In the genomic region with DNA sequence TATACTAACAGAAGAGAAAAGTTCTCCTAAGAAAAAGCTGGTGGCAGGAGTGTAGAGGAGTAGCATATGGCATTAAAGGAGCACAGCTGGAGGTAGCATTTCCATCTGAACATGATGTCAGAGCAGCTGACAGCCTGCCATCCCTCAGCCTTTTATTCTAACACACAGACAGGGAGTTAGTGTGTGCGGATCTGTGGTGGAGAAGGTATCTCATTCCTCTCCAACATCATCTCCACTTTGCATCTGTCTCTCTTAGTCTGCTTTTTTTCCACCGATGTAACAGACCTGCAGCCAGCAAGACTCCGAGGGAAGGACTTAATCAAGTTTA, we compare ENCODE assay signal across 8 mouse cellular contexts. TPM values are rescaled to one million over a fixed set of nuclear protein-coding genes. Genes with fewer than 3 reads are reported as not detected.
DNase-seq lines count a peak whose midpoint lies in the region; ATAC-seq and TF ChIP-seq lines count a peak whose summit lies in the region.

No protein-coding gene starts in this region.

- no peak for DNase-seq in heart, adult 8-10 months (ENCODE audit: low spot score)
- DNase-seq in MEL (ENCODE audit: low read depth, low spot score) = peak; percentile 35
- DNase-seq in limb, embryonic 11.5 days (ENCODE audit: low spot score) = no peak
- peak; percentile 80 for DNase-seq in retina, postnatal 1 day
- no peak for DNase-seq in thymus, postnatal 4 days
- DNase-seq in kidney, adult 2 months = no peak

- H3K27ac ChIP-seq in heart, embryonic 14.5 days (replicated peaks in 1 of 2; ENCODE audit: control insufficient read depth in 1 of 2, insufficient read depth in 1 of 2, low read depth in 2 of 2, low read length in 2 of 2) = no peak overlapping the region
- H3K27ac ChIP-seq in MEL (ENCODE audit: control insufficient read depth, low read depth, low read length) = peak overlapping the region; percentile 87
- peak overlapping the region; percentile 45; the same call in 1 of the 2 replicates for H3K27ac ChIP-seq in embryonic fibroblast, embryonic 13.5 days (ENCODE audit: insufficient read depth, low read length)
- H3K27ac ChIP-seq in limb, embryonic 11.5 days (replicated peaks; ENCODE audit: low read depth, low read length) = no peak overlapping the region
- H3K27ac ChIP-seq in kidney, adult 2 months (ENCODE audit: insufficient read depth, low read depth, low read length) = no peak overlapping the region

- no peak overlapping the region for H3K9ac ChIP-seq in heart, embryonic 14.5 days (ENCODE audit: low read length)
- H3K9ac ChIP-seq in MEL (ENCODE audit: control insufficient read depth, low read depth, low read length, poor library complexity, severe bottlenecking) = peak overlapping the region; percentile 90
- no peak overlapping the region for H3K9ac ChIP-seq in limb, embryonic 11.5 days (ENCODE audit: low read length)

- 32% methylated on average over 3 of the region's 3 CpGs for WGBS in heart, embryonic 14.5 days
- 30% methylated on average over 3 of the region's 3 CpGs for WGBS in limb, embryonic 11.5 days
- WGBS in kidney, adult 2 months = 75% methylated on average over 3 of the region's 3 CpGs

- TF ChIP-seq RAD21 in MEL (IDR thresholded peaks at IDR 0.05; ENCODE audit: low read depth, low read length) = no peak

- TF ChIP-seq POLR2A in MEL (IDR thresholded peaks at IDR 0.05; ENCODE audit: control insufficient read depth in 1 of 2, insufficient read depth in 1 of 2, low read depth in 1 of 2, low read length in 2 of 2, poor library complexity in 1 of 2) = no peak
- TF ChIP-seq POLR2A in embryonic fibroblast, embryonic 13.5 days (IDR thresholded peaks at IDR 0.05; ENCODE audit: low read depth, low read length) = no peak
- no peak for TF ChIP-seq POLR2A in kidney, adult 2 months (IDR thresholded peaks at IDR 0.05; ENCODE audit: low read depth, low read length)

- no peak for TF ChIP-seq EP300 in MEL (IDR thresholded peaks at IDR 0.05; ENCODE audit: low read depth in 1 of 2, low read length in 2 of 2)

- peaks cover 26% of the 10 kb centered on the region for H3K79me2 ChIP-seq in MEL (ENCODE audit: control insufficient read depth, insufficient read depth, low read length, poor library complexity)

- H3K4me3 ChIP-seq in heart, embryonic 14.5 days (ENCODE audit: control insufficient read depth in 1 of 2, insufficient read depth in 1 of 2, low read depth in 1 of 2, low read length in 2 of 2) = no peak overlapping the region
- peak overlapping the region; percentile 89 to 99; a peak in 2 of 4 replicates for H3K4me3 ChIP-seq in MEL (ENCODE audit: control insufficient read depth in 1 of 2, insufficient read depth in 1 of 2, low read depth in 2 of 2, low read length in 2 of 2)
- peak overlapping the region; percentile 72; the same call in 1 of the 2 replicates for H3K4me3 ChIP-seq in embryonic fibroblast, embryonic 13.5 days (ENCODE audit: insufficient read depth, low read length)
- H3K4me3 ChIP-seq in limb, embryonic 11.5 days (ENCODE audit: low read depth, low read length) = no peak overlapping the region
- no peak overlapping the region for H3K4me3 ChIP-seq in kidney, adult 2 months (ENCODE audit: insufficient read depth, low read depth, low read length)

- no peaks in the 10 kb centered on the region for H3K9me3 ChIP-seq in heart, embryonic 14.5 days (ENCODE audit: control insufficient read depth, low read length)
- H3K9me3 ChIP-seq in MEL (replicated peaks; ENCODE audit: insufficient read depth, low read length) = no peaks in the 10 kb centered on the region
- no peaks in the 10 kb centered on the region for H3K9me3 ChIP-seq in limb, embryonic 11.5 days (ENCODE audit: control insufficient read depth, low read length)

- no peaks in the 10 kb centered on the region for H3K27me3 ChIP-seq in heart, embryonic 14.5 days (ENCODE audit: control insufficient read depth, insufficient read depth, low read length)
- H3K27me3 ChIP-seq in MEL (ENCODE audit: control insufficient read depth in 1 of 2, insufficient read depth in 2 of 2, low read length in 2 of 2) = no peaks in the 10 kb centered on the region
- no peaks in the 10 kb centered on the region for H3K27me3 ChIP-seq in limb, embryonic 11.5 days (ENCODE audit: control insufficient read depth, insufficient read depth, low read length)
- H3K27me3 ChIP-seq in kidney, adult 2 months (replicated peaks; ENCODE audit: control insufficient read depth, insufficient read depth, low read length) = no peaks in the 10 kb centered on the region

- peaks cover 19% of the 10 kb centered on the region for H3K36me3 ChIP-seq in heart, embryonic 14.5 days (ENCODE audit: control insufficient read depth, insufficient read depth, low read length)
- peaks cover 4 to 27% of the 10 kb centered on the region in 2 experiments; a peak in 3 of 4 replicates for H3K36me3 ChIP-seq in MEL (ENCODE audit: control insufficient read depth in 1 of 2, insufficient read depth in 2 of 2, low read length in 2 of 2)
- peaks cover 6% of the 10 kb centered on the region for H3K36me3 ChIP-seq in limb, embryonic 11.5 days (ENCODE audit: control insufficient read depth, insufficient read depth, low read length)
- peaks cover 10% of the 10 kb centered on the region for H3K36me3 ChIP-seq in kidney, adult 2 months (ENCODE audit: control insufficient read depth, insufficient read depth, low read length)

- H3K4me2 ChIP-seq in heart, embryonic 14.5 days (ENCODE audit: low read length) = peak overlapping the region; percentile 89
- H3K4me2 ChIP-seq in limb, embryonic 11.5 days (ENCODE audit: low read depth, severe bottlenecking) = 0 out of 2 replicates have a peak overlapping the region, but pooled peaks have one; percentile 8

- ATAC-seq in heart, embryonic 14.5 days (ENCODE audit: insufficient number of reproducible peaks, insufficient read depth, low FRiP score, low read depth) = no peak
- no peak for ATAC-seq in limb, embryonic 11.5 days (ENCODE audit: insufficient number of reproducible peaks, low FRiP score, low TSS enrichment, low read depth)

- H3K4me1 ChIP-seq in heart, embryonic 14.5 days (ENCODE audit: control insufficient read depth in 2 of 2, insufficient read depth in 2 of 2, low read length in 2 of 2) = peaks cover 5 to 28% of the 10 kb centered on the region in 2 experiments
- H3K4me1 ChIP-seq in MEL (ENCODE audit: control insufficient read depth in 1 of 2, insufficient read depth in 2 of 2, low read length in 2 of 2) = peaks cover 6 to 21% of the 10 kb centered on the region in 2 experiments
- H3K4me1 ChIP-seq in embryonic fibroblast, embryonic 13.5 days (ENCODE audit: control insufficient read depth, insufficient read depth, low read length) = peaks cover 6% of the 10 kb centered on the region
- peaks cover 25% of the 10 kb centered on the region for H3K4me1 ChIP-seq in limb, embryonic 11.5 days (ENCODE audit: control insufficient read depth, insufficient read depth, low read length)
- peaks cover 11% of the 10 kb centered on the region for H3K4me1 ChIP-seq in kidney, adult 2 months (ENCODE audit: control insufficient read depth, insufficient read depth, low read length)

- no peak for TF ChIP-seq CTCF in MEL (IDR thresholded peaks at IDR 0.05 in 2 of 3, conservative IDR thresholded peaks at IDR 0.05 in 1 of 3; ENCODE audit: control insufficient read depth in 1 of 3, insufficient read depth in 1 of 3, low read depth in 2 of 3, low read length in 3 of 3, poor library complexity in 1 of 3, severe bottlenecking in 1 of 3)
- TF ChIP-seq CTCF in embryonic fibroblast, embryonic 13.5 days (IDR thresholded peaks at IDR 0.05; ENCODE audit: borderline replicate concordance, insufficient read depth, low read length) = no peak
- TF ChIP-seq CTCF in kidney, adult 2 months (conservative IDR thresholded peaks at IDR 0.05; ENCODE audit: insufficient read depth, insufficient read length, low read depth, low read length) = no peak

TF ChIP-seq in MEL, 35 proteins besides CTCF, POLR2A, EP300 and RAD21:
- TF ChIP-seq MAX (IDR thresholded peaks at IDR 0.05; ENCODE audit: low read length) (no peak), SIN3A (IDR thresholded peaks at IDR 0.05; ENCODE audit: low read length) (peak; percentile 28; the same call in 1 of the 2 replicates), ETS1 (IDR thresholded peaks at IDR 0.05; ENCODE audit: low read depth, low read length) (peak; percentile 79; the same call in 1 of the 2 replicates)

RNA-seq across cellular contexts. Expression of a gene that starts 2.3 kb away (rescaled TPM):
- polyA plus RNA-seq in heart, embryonic 14.5 days (2014; fragmentation: Nextera tagmentation; extraction: Ambion mirVana) = 2.0 and 2.5 TPM in 2 replicates
- total RNA-seq in heart, adult 8-10 months (2022) = 10 to 100 TPM; 53.3 to 57.6 (median 54.3) TPM
- total RNA-seq in MEL (2012; rRNA removed) = 15.2 and 15.6 TPM in 2 replicates
- polyA plus RNA-seq in MEL (2012; ENCODE audit: insufficient read depth in 1 of 2, insufficient read length in 2 of 2, low read depth in 1 of 2, low replicate concordance in 2 of 2, missing spikeins in 1 of 2) = 10 to 100 TPM in 1 of 2 experiments, not detected in 1; 23.8 TPM
- polyA plus RNA-seq in embryonic fibroblast, embryonic 13.5 days (2011; ENCODE audit: insufficient read length, low read depth, missing spikeins) = 22.5 and 30.3 TPM in 2 replicates
- 1.6 and 2.0 TPM in 2 replicates for polyA plus RNA-seq in limb, embryonic 11.5 days (2014; fragmentation: Nextera tagmentation; extraction: Ambion mirVana)
- polyA plus RNA-seq in kidney, adult 2 months (2012; rRNA removed) = 9.2 and 12.7 TPM in 2 replicates

Comparison
In these comparisons a context has a peak if more than half of its experiments do, and no peak if none do; other contexts are left out.
1. H3K27ac ChIP-seq: peak in MEL (single experiment) and embryonic fibroblast, embryonic 13.5 days (single experiment); none in heart, embryonic 14.5 days (0 of 2), limb, embryonic 11.5 days (single experiment) and kidney, adult 2 months (single experiment).
2. H3K4me3 ChIP-seq: peak in MEL (2 of 2) and embryonic fibroblast, embryonic 13.5 days (single experiment); none in heart, embryonic 14.5 days (0 of 2), limb, embryonic 11.5 days (single experiment) and kidney, adult 2 months (single experiment).
3. DNase-seq: peak in MEL (single experiment) and retina, postnatal 1 day (single experiment); none in heart, adult 8-10 months (single experiment), limb, embryonic 11.5 days (single experiment), thymus, postnatal 4 days (single experiment) and kidney, adult 2 months (single experiment).